Mouse (Mus musculus) limb, embryonic 12.5 days (tissue): ENCODE data around the gene Slc4a4. TPM values are rescaled to one million over a fixed set of nuclear protein-coding genes. Genes with fewer than 3 reads are reported as not detected.
A peak's percentile ranks its signal among the peaks of the same experiment; 100 is the strongest.

ENCODE experiments used
- ATAC-seq: fragments of 200-750 bp; cut with Nextera tagmentation; 2 replicates; pipeline ENCODE4 v1.8.0; 2017; ENCODE audit warnings: low read depth, moderate TSS enrichment; ENCODE audit not compliant: insufficient number of reproducible peaks, insufficient read depth, low FRiP score, low TSS enrichment
- H3K27ac ChIP-seq: fragments of 300-500 bp; sonication (generic); 2 replicates; pipeline ENCODE4 v1.5.1; 2016; ENCODE audit warnings: mild to moderate bottlenecking, moderate library complexity
- H3K27me3 ChIP-seq: fragments of 300-500 bp; sonication (generic); 2 replicates; pipeline ENCODE4 v1.6.1; 2016; ENCODE audit warnings: mild to moderate bottlenecking, moderate library complexity
- H3K36me3 ChIP-seq: fragments of 300-500 bp; sonication (generic); 2 replicates; pipeline ENCODE4 v1.6.1; 2016; ENCODE audit warnings: mild to moderate bottlenecking, moderate library complexity
- H3K4me1 ChIP-seq: fragments of 300-500 bp; sonication (generic); replicated peaks from 2 replicates; pipeline ENCODE4 v1.6.1; 2016
- H3K4me2 ChIP-seq: fragments of 300-500 bp; sonication (generic); 2 replicates; pipeline ENCODE4 v1.6.1; 2016; ENCODE audit warnings: mild to moderate bottlenecking, moderate library complexity
- H3K4me3 ChIP-seq: fragments of 300-500 bp; sonication (generic); replicated peaks from 2 replicates; pipeline ENCODE4 v1.5.1; 2016; ENCODE audit warnings: mild to moderate bottlenecking
- H3K9ac ChIP-seq: fragments of 300-500 bp; sonication (generic); replicated peaks from 2 replicates; pipeline ENCODE4 v1.6.1; 2016; ENCODE audit warnings: mild to moderate bottlenecking, moderate library complexity
- H3K9me3 ChIP-seq: fragments of 300-500 bp; sonication (generic); 2 replicates; pipeline ENCODE4 v1.6.1; 2016; ENCODE audit warnings: mild to moderate bottlenecking, moderate library complexity
- WGBS: fragments of 180-500 bp; shearing (Covaris S2); methylation state at CpG from one replicate; pipeline ENCODE4 v1.1.7; 2016; 5-methylcytosine and 5-hydroxymethylcytosine counted together
- polyA plus RNA-seq: library from polyadenylated mRNA; unstranded; fragments of >200 nt; fragmentation: Nextera tagmentation; extraction: Ambion mirVana; gene quantifications from 2 replicates; pipeline ENCODE4 v1.2.1, GENCODE M21; 2016

Gene Slc4a4
- polyA plus RNA-seq, 1 experiment from 2014 or later: 1.8 TPM

DNA sequence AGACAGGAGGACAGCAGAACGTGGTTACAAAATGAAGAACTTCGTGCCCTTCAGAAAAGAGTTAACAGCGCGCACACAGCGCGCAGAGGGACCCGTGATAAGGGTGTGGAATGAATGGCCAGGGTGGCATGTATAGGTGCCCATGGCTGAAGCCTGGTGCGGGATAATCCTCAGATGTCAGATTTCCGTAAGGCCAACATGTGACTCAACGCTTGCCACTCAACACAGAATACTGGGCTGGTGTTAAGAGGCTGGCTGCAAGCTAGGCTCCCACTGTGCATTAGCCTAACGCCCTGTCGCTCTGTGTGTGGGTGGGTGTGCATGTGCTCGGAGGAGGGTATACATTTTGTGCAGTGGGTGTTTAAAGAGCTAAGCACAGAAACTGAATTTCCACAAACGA lies 47.3 kb downstream of the Slc4a4 start:
- no peak for ATAC-seq
- Histone ChIP-seq H3K36me3 (no peaks in the 10 kb centered on the region), H3K9me3 (no peaks in the 10 kb centered on the region), H3K9ac (no peak overlapping the region), H3K27ac (peak overlapping the region; percentile 5; the same call in 1 of the 2 replicates), H3K4me2 (no peak overlapping the region), H3K4me1 (peaks cover 24% of the 10 kb centered on the region), H3K4me3 (no peak overlapping the region), H3K27me3 (no peaks in the 10 kb centered on the region)
- 82% methylated on average over 14 of the region's 14 CpGs for WGBS

DNA sequence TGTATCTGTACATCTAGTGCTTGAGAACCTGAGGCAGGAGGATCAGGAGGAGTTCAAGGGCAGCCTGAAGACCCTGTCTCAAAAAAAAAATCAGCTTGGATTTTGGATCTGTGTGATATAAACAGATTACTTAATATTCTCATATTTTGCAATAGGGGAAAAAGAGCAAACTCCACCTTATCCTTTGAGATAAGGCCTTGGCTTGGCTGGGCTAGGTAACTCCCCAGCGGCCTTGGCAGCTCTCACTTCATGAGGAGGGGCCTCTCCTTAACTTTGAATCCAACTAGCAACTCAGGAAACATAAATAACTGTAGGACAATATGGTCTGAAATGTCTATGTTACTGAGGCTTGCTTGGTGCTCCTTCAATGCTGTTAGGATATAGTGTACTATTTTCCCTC lies 51.6 kb downstream of the Slc4a4 start:
- no peaks in the 10 kb centered on the region for H3K27me3 ChIP-seq
- peaks cover 16% of the 10 kb centered on the region for H3K4me1 ChIP-seq
- H3K9me3 ChIP-seq: no peaks in the 10 kb centered on the region
- 96% methylated on average over 1 of the region's 1 CpGs for WGBS
- no peak overlapping the region for H3K27ac ChIP-seq
- no peaks in the 10 kb centered on the region for H3K36me3 ChIP-seq
- H3K9ac ChIP-seq: no peak overlapping the region
- ATAC-seq: no peak
- no peak overlapping the region for H3K4me3 ChIP-seq
- no peak overlapping the region for H3K4me2 ChIP-seq

DNA sequence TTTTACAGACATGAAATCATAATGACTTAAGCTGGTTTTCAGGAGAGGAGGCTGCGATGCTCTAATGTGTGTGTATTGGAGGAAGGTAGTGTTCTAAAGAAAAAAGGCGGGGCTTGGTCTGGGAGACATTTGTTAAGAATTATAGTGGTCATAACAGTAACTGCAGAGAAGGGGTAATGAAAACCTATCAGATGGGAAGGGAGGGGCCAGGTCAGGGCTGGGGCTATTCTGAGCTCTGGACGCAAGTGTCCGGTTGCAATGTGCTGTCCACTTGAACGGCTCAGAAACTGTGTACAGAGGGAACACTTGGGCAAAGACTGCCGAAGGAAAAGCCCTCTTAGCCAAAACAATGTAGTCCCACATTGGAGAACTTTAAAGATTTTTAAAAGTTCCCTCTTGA lies 52.5 kb downstream of the Slc4a4 start:
- Histone ChIP-seq H3K9ac (no peak overlapping the region), H3K4me2 (no peak overlapping the region), H3K4me3 (no peak overlapping the region), H3K27me3 (no peaks in the 10 kb centered on the region), H3K9me3 (no peaks in the 10 kb centered on the region), H3K36me3 (no peaks in the 10 kb centered on the region), H3K4me1 (peaks cover 11% of the 10 kb centered on the region), H3K27ac (no peak overlapping the region)
- no peak for ATAC-seq
- 23% methylated on average over 6 of the region's 6 CpGs for WGBS

- Histone ChIP-seq H3K9me3 (no peaks in the 10 kb centered on the region), H3K9ac (no peak overlapping the region), H3K27me3 (no peaks in the 10 kb centered on the region), H3K36me3 (no peaks in the 10 kb centered on the region), H3K4me1 (peaks cover 11% of the 10 kb centered on the region), H3K4me3 (no peak overlapping the region), H3K27ac (no peak overlapping the region), H3K4me2 (no peak overlapping the region)
- WGBS: 38% methylated on average over 2 of the region's 2 CpGs
- ATAC-seq: no peak
Observed at GRCm38 (mm10) chr5:88939782-88940181, 53.2 kb downstream of the Slc4a4 start.

DNA sequence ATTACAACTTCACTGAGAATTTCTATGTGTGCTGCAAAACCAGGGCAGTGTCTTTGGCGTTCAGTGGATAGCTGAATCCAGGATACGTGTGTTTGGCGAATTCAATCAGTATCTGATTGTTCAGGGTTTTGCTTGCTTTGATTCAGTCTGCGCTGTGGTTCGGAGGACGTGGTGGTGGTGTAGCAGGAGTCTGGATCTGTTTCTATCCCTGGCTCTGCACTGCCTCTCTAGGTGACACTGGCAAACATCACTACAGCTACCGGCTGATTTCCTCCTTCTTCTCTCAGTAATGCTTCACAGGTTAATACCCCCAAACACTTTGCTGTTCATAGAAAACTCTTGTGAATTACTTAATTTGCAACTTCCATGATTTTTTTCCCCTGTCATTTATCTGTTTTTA lies 55.3 kb downstream of the Slc4a4 start:
- 85% methylated on average over 7 of the region's 7 CpGs for WGBS
- no peak for ATAC-seq
- no peak overlapping the region for H3K4me3 ChIP-seq
- no peaks in the 10 kb centered on the region for H3K36me3 ChIP-seq
- H3K9ac ChIP-seq: no peak overlapping the region
- no peak overlapping the region for H3K27ac ChIP-seq
- H3K4me1 ChIP-seq: peaks cover 11% of the 10 kb centered on the region
- no peak overlapping the region for H3K4me2 ChIP-seq
- H3K27me3 ChIP-seq: no peaks in the 10 kb centered on the region
- no peaks in the 10 kb centered on the region for H3K9me3 ChIP-seq

- Histone ChIP-seq H3K9ac (no peak overlapping the region), H3K27me3 (no peaks in the 10 kb centered on the region), H3K9me3 (no peaks in the 10 kb centered on the region), H3K27ac (no peak overlapping the region), H3K36me3 (no peaks in the 10 kb centered on the region), H3K4me2 (no peak overlapping the region), H3K4me3 (no peak overlapping the region), H3K4me1 (no peaks in the 10 kb centered on the region)
- WGBS: 90% methylated on average over 10 of the region's 10 CpGs
- no peak for ATAC-seq
Observed at GRCm38 (mm10) chr5:88945661-88946339, 59.2 kb downstream of the Slc4a4 start.

- Histone ChIP-seq H3K9ac (no peak overlapping the region), H3K4me2 (no peak overlapping the region), H3K27me3 (no peaks in the 10 kb centered on the region), H3K4me1 (no peaks in the 10 kb centered on the region), H3K4me3 (no peak overlapping the region), H3K27ac (no peak overlapping the region), H3K9me3 (no peaks in the 10 kb centered on the region), H3K36me3 (no peaks in the 10 kb centered on the region)
- ATAC-seq: no peak
- WGBS: 94% methylated on average over 7 of the region's 7 CpGs
Observed at GRCm38 (mm10) chr5:88950337-88950736, 63.7 kb downstream of the Slc4a4 start.

- Histone ChIP-seq H3K9me3 (no peaks in the 10 kb centered on the region), H3K9ac (no peak overlapping the region), H3K4me1 (no peaks in the 10 kb centered on the region), H3K27me3 (no peaks in the 10 kb centered on the region), H3K4me2 (no peak overlapping the region), H3K27ac (no peak overlapping the region), H3K36me3 (no peaks in the 10 kb centered on the region), H3K4me3 (no peak overlapping the region)
- ATAC-seq: no peak
- WGBS: 83% methylated on average over 17 of the region's 17 CpGs
Observed at GRCm38 (mm10) chr5:88952757-88953577, 66.3 kb downstream of the Slc4a4 start.

- no peak overlapping the region for H3K4me3 ChIP-seq
- no peak overlapping the region for H3K27ac ChIP-seq
- H3K4me1 ChIP-seq: no peaks in the 10 kb centered on the region
- H3K9me3 ChIP-seq: no peaks in the 10 kb centered on the region
- H3K4me2 ChIP-seq: no peak overlapping the region
- 87% methylated on average over 5 of the region's 5 CpGs for WGBS
- H3K9ac ChIP-seq: no peak overlapping the region
- ATAC-seq: no peak
- H3K27me3 ChIP-seq: no peaks in the 10 kb centered on the region
- H3K36me3 ChIP-seq: no peaks in the 10 kb centered on the region
Observed at GRCm38 (mm10) chr5:88957735-88958134, 71.1 kb downstream of the Slc4a4 start.

- ATAC-seq: no peak
- Histone ChIP-seq H3K27me3 (no peaks in the 10 kb centered on the region), H3K4me3 (no peak overlapping the region), H3K27ac (no peak overlapping the region), H3K36me3 (no peaks in the 10 kb centered on the region), H3K4me1 (no peaks in the 10 kb centered on the region), H3K9me3 (no peaks in the 10 kb centered on the region), H3K4me2 (no peak overlapping the region), H3K9ac (no peak overlapping the region)
- 94% methylated on average over 5 of the region's 5 CpGs for WGBS
Observed at GRCm38 (mm10) chr5:88958966-88959365, 72.3 kb downstream of the Slc4a4 start.

DNA sequence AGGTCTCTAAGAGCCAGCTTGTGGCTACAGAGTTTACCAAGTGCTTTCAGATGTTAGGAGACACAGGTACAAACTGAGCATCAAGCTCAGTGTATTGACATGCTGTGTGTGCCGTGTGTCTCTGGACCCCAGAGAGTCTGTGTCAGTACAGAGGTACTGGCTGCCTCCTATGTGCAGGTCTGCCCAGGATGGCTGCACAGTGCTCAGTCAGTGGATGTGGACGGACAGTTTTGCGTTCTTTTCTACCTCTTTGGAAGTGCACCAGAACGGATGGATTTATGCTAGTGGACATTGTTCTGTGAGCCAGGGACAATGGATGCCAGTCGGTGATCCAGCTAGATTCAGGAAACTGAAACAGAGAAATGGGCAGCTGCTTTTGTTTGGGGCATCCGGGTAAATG lies 72.8 kb downstream of the Slc4a4 start:
- H3K9ac ChIP-seq: no peak overlapping the region
- ATAC-seq: no peak

More for the DNA sequence above, 72.8 kb downstream of the Slc4a4 start:
- no peaks in the 10 kb centered on the region for H3K4me1 ChIP-seq
- no peaks in the 10 kb centered on the region for H3K9me3 ChIP-seq
- H3K36me3 ChIP-seq: no peaks in the 10 kb centered on the region
- WGBS: 88% methylated on average over 6 of the region's 6 CpGs
- H3K27ac ChIP-seq: no peak overlapping the region
- no peak overlapping the region for H3K4me2 ChIP-seq
- H3K4me3 ChIP-seq: no peak overlapping the region
- H3K27me3 ChIP-seq: no peaks in the 10 kb centered on the region
